Mouse (Mus musculus): ENCODE measurements around the gene Asphd2. TPM values are rescaled to one million over a fixed set of nuclear protein-coding genes. Genes with fewer than 3 reads are reported as not detected.

Asphd2 gene
- polyA plus RNA-seq, 1 experiment from 2014 or later: 48.3 TPM

DNA sequence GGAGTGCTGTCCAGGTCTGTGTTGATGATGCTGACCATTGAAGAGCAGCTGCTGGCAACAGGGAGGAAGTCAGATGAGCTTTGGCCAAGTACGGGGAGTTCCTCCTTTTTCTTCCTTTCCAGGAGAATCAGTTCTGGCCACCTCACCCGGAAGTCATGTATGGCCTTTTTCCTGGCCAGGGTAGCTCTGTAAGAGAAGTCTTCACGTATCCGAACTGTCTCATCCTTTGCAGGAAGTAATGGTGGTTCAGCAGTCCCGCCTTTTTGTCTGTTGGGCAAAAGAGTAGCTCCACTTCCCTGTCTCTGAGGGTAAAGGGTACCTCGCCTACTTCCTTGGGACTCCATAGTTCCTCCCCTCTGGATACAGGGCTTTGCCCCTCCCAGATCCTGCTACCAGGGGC is 39.2 kb downstream of the Asphd2 start:
- 88% methylated on average over 6 of the region's 6 CpGs for WGBS
- Histone ChIP-seq H3K9ac (ENCODE audit: low read length) (no peak overlapping the region), H3K27ac (ENCODE audit: low read depth, low read length) (no peak overlapping the region), H3K4me2 (no peak overlapping the region), H3K4me3 (ENCODE audit: low read depth, low read length) (no peak overlapping the region), H3K9me3 (ENCODE audit: control insufficient read depth, low read length) (no peaks in the 10 kb centered on the region), H3K27me3 (ENCODE audit: control insufficient read depth, insufficient read depth, low read length) (no peaks in the 10 kb centered on the region), H3K4me1 (ENCODE audit: control insufficient read depth, insufficient read depth, low read length) (no peaks in the 10 kb centered on the region), H3K36me3 (ENCODE audit: control insufficient read depth, insufficient read depth, low read length) (no peaks in the 10 kb centered on the region; the same call in 1 of the 2 replicates)
- DNase-seq (ENCODE audit: low spot score, missing footprints) (no peak), ATAC-seq (ENCODE audit: low FRiP score) (no peak)

DNA sequence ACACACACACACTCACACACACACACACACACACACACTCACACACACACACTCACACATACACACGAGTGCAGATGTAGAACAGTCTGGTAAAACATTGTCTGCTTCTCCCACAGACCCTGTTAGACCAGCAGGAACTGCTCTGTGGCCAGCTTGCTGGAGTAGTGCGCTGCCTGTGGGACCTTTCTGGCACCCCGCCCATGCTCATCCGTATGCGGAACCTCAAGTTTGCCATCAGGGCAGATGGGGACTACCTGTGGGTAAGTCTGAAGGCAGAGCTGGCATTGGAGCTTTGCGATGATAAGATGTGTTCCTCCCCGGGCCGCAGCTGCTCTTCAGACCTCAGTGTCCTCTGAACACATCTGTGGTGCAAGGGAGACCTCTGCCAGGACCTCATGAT is 45.5 kb downstream of the Asphd2 start:
- no peak for ATAC-seq (ENCODE audit: low FRiP score)
- Histone ChIP-seq H3K9ac (ENCODE audit: low read length) (no peak overlapping the region), H3K36me3 (ENCODE audit: control insufficient read depth, insufficient read depth, low read length) (no peaks in the 10 kb centered on the region; the same call in none of the 2 replicates), H3K27ac (ENCODE audit: low read depth, low read length) (no peak overlapping the region), H3K4me3 (ENCODE audit: low read depth, low read length) (no peak overlapping the region), H3K27me3 (ENCODE audit: control insufficient read depth, insufficient read depth, low read length) (no peaks in the 10 kb centered on the region), H3K9me3 (ENCODE audit: control insufficient read depth, low read length) (no peaks in the 10 kb centered on the region), H3K4me1 (ENCODE audit: control insufficient read depth, insufficient read depth, low read length) (peaks cover 2% of the 10 kb centered on the region; the same call in 1 of the 2 replicates), H3K4me2 (no peak overlapping the region)
- no peak for DNase-seq (ENCODE audit: low spot score, missing footprints)
- WGBS: 93% methylated on average over 8 of the region's 8 CpGs

DNA sequence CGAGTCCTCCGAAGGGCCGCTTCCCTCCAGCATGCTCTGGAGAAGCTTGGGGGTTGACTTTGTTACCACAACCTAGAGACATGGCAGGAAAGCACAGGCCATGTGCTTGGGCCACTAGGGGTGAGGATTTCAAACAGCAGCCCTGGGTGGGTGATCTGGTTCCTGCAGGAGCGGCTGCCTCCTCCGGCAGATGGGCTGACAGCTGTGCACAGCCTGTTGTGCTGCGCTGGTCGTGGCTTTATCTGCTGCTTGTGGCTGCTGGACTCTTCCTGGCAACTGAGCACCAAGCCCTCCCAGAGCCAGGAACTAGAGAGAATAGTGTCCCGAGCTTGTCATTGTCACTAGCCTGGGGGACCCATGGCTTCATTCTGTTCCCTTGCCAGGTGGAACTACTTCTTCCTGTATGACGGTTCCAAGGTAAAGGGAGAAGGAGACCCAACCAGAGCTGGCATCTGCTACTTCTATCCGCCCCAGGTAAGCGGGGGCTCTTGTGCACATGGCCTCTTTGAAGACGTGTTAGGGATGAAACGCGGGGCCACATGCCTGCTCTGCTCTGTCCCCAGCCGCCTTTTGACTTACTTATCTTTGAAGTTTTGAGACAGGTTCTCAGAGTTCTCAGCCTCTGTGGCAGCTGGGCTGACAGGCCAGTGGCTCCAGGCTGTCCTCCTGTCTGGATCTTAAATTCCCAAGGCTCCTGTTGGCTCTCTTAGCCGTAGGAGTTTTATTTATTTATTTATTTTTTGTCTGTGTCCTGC is 48.3 kb downstream of the Asphd2 start:
- WGBS: 89% methylated on average over 16 of the region's 16 CpGs
- no peaks in the 10 kb centered on the region for H3K27me3 ChIP-seq (ENCODE audit: control insufficient read depth, insufficient read depth, low read length)
- H3K4me3 ChIP-seq (ENCODE audit: low read depth, low read length): no peak overlapping the region
- DNase-seq (ENCODE audit: low spot score, missing footprints) (no peak), ATAC-seq (ENCODE audit: low FRiP score) (no peak)
- H3K9me3 ChIP-seq (ENCODE audit: control insufficient read depth, low read length): no peaks in the 10 kb centered on the region
- no peak overlapping the region for H3K27ac ChIP-seq (ENCODE audit: low read depth, low read length)
- no peak overlapping the region for H3K9ac ChIP-seq (ENCODE audit: low read length)
- peaks cover 17% of the 10 kb centered on the region for H3K4me1 ChIP-seq (ENCODE audit: control insufficient read depth, insufficient read depth, low read length)
- H3K36me3 ChIP-seq (ENCODE audit: control insufficient read depth, insufficient read depth, low read length): no peaks in the 10 kb centered on the region; the same call in 1 of the 2 replicates
- H3K4me2 ChIP-seq: no peak overlapping the region

DNA sequence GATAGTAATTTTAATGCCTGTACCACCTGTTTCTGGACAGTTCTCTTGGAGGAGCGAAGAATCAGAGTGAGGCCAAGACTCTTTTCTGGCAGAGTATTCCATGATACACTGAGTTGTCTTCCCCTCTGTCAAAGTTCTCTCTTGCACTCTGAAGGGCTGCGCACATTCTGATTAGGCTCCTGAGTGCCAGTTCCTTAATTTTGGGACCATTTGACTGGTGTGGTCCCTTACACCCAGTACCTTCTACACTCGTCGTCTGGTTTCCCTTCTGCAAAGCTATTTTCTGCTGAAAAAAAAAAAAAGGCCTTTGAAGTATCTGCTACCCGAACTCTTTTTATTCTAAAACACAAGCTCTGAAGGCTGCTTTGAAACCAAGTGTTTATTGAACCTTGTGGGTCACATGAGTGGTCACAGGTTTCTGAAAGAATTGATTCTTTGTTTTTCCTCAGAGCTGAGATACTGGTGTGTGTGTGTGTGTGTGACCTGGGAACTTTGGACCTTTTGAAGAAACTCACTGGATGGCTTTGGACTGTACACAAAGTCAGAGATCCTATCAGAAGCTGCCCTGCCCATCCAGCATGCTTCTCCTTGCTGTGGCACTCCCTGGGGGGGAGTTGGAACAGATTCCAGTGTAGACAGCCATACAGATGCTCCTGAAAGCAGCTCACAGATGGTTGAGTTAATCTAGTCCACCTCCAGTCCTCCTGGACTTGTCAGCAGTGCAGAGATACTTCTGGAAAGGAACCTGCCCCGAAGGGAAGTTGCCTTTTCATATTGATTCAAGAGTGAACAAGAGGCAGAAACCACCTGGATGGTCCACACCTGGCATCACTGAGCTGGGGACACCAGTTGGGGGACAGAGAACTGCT is 50.3 kb downstream of the Asphd2 start:
- Histone ChIP-seq H3K27ac (ENCODE audit: low read depth, low read length) (no peak overlapping the region), H3K4me1 (ENCODE audit: control insufficient read depth, insufficient read depth, low read length) (peaks cover 17% of the 10 kb centered on the region), H3K4me3 (ENCODE audit: low read depth, low read length) (no peak overlapping the region), H3K27me3 (ENCODE audit: control insufficient read depth, insufficient read depth, low read length) (no peaks in the 10 kb centered on the region), H3K4me2 (no peak overlapping the region), H3K9ac (ENCODE audit: low read length) (no peak overlapping the region), H3K36me3 (ENCODE audit: control insufficient read depth, insufficient read depth, low read length) (no peaks in the 10 kb centered on the region), H3K9me3 (ENCODE audit: control insufficient read depth, low read length) (no peaks in the 10 kb centered on the region)
- DNase-seq (ENCODE audit: low spot score, missing footprints): no peak
- no peak for ATAC-seq (ENCODE audit: low FRiP score)
- 86% methylated on average over 6 of the region's 6 CpGs for WGBS

DNA sequence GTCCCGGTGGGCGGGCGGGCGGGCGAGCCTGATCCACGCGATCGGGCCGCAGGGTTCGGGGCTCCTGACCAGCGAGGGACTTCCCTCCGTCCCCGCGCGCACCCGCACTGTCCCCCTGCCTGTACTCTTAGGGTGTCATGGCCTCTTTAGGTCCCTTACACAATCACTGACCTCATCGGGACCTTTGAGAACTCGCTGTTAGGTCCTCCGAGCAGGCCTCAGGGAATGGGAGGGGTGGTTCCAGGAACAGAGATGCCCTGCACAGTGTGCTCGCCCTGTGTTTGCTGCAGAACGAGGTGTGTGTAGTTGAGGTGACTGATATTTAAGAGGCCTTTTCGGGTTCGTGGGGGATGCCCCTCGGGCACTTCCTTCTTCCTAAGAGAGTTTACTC is 51.5 kb downstream of the Asphd2 start:
- DNase-seq (ENCODE audit: low spot score, missing footprints) (no peak), ATAC-seq (ENCODE audit: low FRiP score) (peak; percentile 77)
- H3K4me2 ChIP-seq: peak overlapping the region; percentile 72
- no peaks in the 10 kb centered on the region for H3K27me3 ChIP-seq (ENCODE audit: control insufficient read depth, insufficient read depth, low read length)
- H3K27ac ChIP-seq (ENCODE audit: low read depth, low read length): peak overlapping the region; percentile 6; the same call in 1 of the 2 replicates
- H3K9me3 ChIP-seq (ENCODE audit: control insufficient read depth, low read length): no peaks in the 10 kb centered on the region
- H3K9ac ChIP-seq (ENCODE audit: low read length): peak overlapping the region; percentile 86
- H3K36me3 ChIP-seq (ENCODE audit: control insufficient read depth, insufficient read depth, low read length): no peaks in the 10 kb centered on the region; the same call in 1 of the 2 replicates
- peaks cover 17% of the 10 kb centered on the region for H3K4me1 ChIP-seq (ENCODE audit: control insufficient read depth, insufficient read depth, low read length)
- under 1% methylated on average over 24 of the region's 24 CpGs for WGBS
- H3K4me3 ChIP-seq (ENCODE audit: low read depth, low read length): peak overlapping the region; percentile 89

DNA sequence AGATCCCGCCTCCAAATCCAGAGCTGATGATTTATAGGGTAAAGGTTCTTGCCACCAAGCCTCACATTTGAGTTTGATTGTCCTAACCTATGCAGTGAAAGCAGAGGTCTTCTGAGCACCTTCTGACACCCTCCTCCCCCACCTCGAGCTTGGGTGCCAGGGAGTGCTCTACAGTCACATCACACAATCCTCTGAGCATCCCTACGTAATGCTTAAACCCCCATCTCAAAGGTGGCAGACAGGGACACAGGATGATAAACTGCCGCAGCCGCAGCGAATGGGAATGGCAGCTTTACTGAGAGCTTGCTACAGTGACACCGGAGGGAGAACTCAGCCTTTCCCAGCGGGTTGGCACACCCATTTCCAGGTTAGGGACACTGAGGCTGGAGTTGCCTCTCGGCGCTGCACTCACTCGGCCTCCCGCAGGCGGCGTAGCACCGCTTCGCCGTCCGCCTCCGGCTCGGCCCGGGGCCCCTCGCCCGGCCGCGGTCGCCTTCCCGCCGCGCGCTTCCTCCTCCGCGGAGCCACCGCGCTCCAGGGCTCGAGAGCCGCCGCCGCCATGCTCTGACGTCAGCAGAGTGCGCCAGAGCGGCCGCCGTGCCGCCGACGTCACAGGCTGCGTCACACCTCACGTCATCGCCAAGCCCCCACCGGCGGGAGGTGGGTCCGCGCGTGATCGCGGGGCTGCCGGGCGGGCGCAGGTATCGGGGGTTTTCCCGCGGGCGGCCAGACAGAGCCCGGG is 52.0 kb downstream of the Asphd2 start, which contains the start of the genes Srrd and Hps4:
TSS of gene Srrd (minus strand) at position 578 of the 742 bp plus-strand sequence.
TSS of gene Hps4 (plus strand) at position 621 of the 742 bp plus-strand sequence.
- Histone ChIP-seq H3K4me3 (ENCODE audit: low read depth, low read length) (peak within 1 kb of the TSS; percentile 89), H3K27me3 (ENCODE audit: control insufficient read depth, insufficient read depth, low read length) (no peaks in the 10 kb centered on the region), H3K4me2 (peak within 1 kb of the TSS; percentile 72), H3K9me3 (ENCODE audit: control insufficient read depth, low read length) (no peaks in the 10 kb centered on the region), H3K9ac (ENCODE audit: low read length) (peak within 1 kb of the TSS; percentile 86), H3K27ac (ENCODE audit: low read depth, low read length) (peak within 1 kb of the TSS; percentile 6; the same call in 1 of the 2 replicates), H3K4me1 (ENCODE audit: control insufficient read depth, insufficient read depth, low read length) (peaks cover 17% of the 10 kb centered on the region), H3K36me3 (ENCODE audit: control insufficient read depth, insufficient read depth, low read length) (peaks cover 4% of the 10 kb centered on the region; the same call in 1 of the 2 replicates)
- WGBS: 2% methylated on average over 58 of the region's 64 CpGs
- peak; percentile 98 for DNase-seq (ENCODE audit: low spot score, missing footprints)
- ATAC-seq (ENCODE audit: low FRiP score): peak; percentile 83

DNA sequence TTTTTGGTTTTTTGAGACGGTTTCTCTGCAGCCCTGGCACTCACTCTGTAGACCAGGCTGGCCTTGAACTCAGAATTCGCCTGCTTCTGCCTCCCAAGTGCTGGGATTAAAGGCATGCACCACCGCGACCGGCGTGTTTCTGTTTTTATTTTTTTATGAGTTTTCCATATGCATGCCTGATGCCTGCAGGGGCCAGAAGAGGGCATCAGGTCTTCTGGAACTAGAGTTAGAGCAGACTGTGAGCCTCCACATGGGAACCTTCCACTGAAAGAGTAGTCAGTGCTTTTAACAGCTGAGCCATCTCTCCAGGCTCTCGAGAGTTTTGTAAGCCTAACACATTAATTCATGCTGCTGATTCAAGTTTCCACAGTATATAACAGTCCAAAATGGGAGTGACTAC is 55.5 kb downstream of the Asphd2 start:
- Histone ChIP-seq H3K27me3 (ENCODE audit: control insufficient read depth, insufficient read depth, low read length) (no peaks in the 10 kb centered on the region), H3K4me1 (ENCODE audit: control insufficient read depth, insufficient read depth, low read length) (peaks cover 15% of the 10 kb centered on the region), H3K9ac (ENCODE audit: low read length) (no peak overlapping the region), H3K4me2 (no peak overlapping the region), H3K9me3 (ENCODE audit: control insufficient read depth, low read length) (no peaks in the 10 kb centered on the region), H3K4me3 (ENCODE audit: low read depth, low read length) (no peak overlapping the region), H3K27ac (ENCODE audit: low read depth, low read length) (no peak overlapping the region), H3K36me3 (ENCODE audit: control insufficient read depth, insufficient read depth, low read length) (peaks cover 29% of the 10 kb centered on the region)
- DNase-seq (ENCODE audit: low spot score, missing footprints) (no peak), ATAC-seq (ENCODE audit: low FRiP score) (no peak)
- 76% methylated on average over 7 of the region's 7 CpGs for WGBS

DNA sequence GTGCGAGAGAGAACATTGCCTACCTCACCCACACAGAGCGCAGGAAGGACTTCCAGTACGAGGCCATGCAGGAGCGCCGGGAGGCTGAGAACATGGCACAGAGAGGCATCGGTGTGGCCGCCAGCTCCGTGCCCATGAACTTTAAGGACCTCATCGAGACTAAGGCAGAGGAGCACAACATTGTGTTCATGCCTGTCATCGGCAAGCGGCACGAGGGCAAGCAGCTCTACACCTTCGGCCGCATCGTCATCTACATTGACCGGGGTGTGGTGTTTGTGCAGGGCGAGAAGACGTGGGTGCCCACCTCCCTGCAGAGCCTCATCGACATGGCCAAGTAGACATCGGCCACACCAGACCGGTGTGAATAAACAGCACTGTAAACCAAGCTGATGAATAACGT is 57.7 kb downstream of the Asphd2 start:
- Histone ChIP-seq H3K4me1 (ENCODE audit: control insufficient read depth, insufficient read depth, low read length) (peaks cover 4% of the 10 kb centered on the region), H3K27me3 (ENCODE audit: control insufficient read depth, insufficient read depth, low read length) (no peaks in the 10 kb centered on the region), H3K9ac (ENCODE audit: low read length) (no peak overlapping the region), H3K9me3 (ENCODE audit: control insufficient read depth, low read length) (no peaks in the 10 kb centered on the region), H3K4me2 (no peak overlapping the region), H3K36me3 (ENCODE audit: control insufficient read depth, insufficient read depth, low read length) (peaks cover 41% of the 10 kb centered on the region), H3K4me3 (ENCODE audit: low read depth, low read length) (no peak overlapping the region), H3K27ac (ENCODE audit: low read depth, low read length) (no peak overlapping the region)
- no peak for DNase-seq (ENCODE audit: low spot score, missing footprints)
- 95% methylated on average over 22 of the region's 22 CpGs for WGBS
- no peak for ATAC-seq (ENCODE audit: low FRiP score)
